Mouse (Mus musculus) neutrophil, adult 59 days (primary cell): ENCODE data around the gene Mib2. TPM values are rescaled to one million over a fixed set of nuclear protein-coding genes. Genes with fewer than 3 reads are reported as not detected.

Experiments
- total RNA-seq, 2 experiments: library from RNA; stranded (reverse); gene quantifications; 1 replicate in 1 of 2; 2 replicates in 1 of 2; pipeline ENCODE4 v1.2.4; 2023

The Mib2 gene
- 10 to 100 TPM; 37.6 to 40.6 TPM for total RNA-seq

GRCm38 (mm10) chr4:155668689-155669597 lies at the start of gene Mib2:
TSS of gene Mib2 (minus strand) at chr4:155669198.

GRCm38 (mm10) chr4:155704721-155705591 lies 36.0 kb upstream of the Mib2 start, which contains the start of gene Ssu72:
TSS of gene Ssu72 (plus strand) at chr4:155704800.

GRCm38 (mm10) chr4:155694111-155694481 lies 25.1 kb upstream of the Mib2 start, which contains the start of gene Fndc10:
TSS of gene Fndc10 (plus strand) at chr4:155694342.

GRCm38 (mm10) chr4:155653086-155653450 lies 15.9 kb downstream of the Mib2 start, which contains the start of gene Mmp23:
TSS of gene Mmp23 (minus strand) at chr4:155653384.

GRCm38 (mm10) chr4:155645308-155645707 lies 23.7 kb downstream of the Mib2 start, which contains the start of gene Gm10563:
TSS of gene Gm10563 (minus strand) at chr4:155645408.

GRCm38 (mm10) chr4:155624338-155625291 lies 44.4 kb downstream of the Mib2 start, which contains the start of gene Cdk11b:
TSS of gene Cdk11b (plus strand) at chr4:155624854.

Other genes starting within 250 kb of the Mib2 start
- not detected for gene Tmem52, start 200.1 kb downstream of the Mib2 start, total RNA-seq
- 100 to 1,000 TPM; 247 to 260 TPM for gene Gnb1, start 177.8 kb downstream of the Mib2 start, total RNA-seq
- gene Nadk, start 106.8 kb downstream of the Mib2 start, total RNA-seq, result 100 to 1,000 TPM; 370 to 381 TPM
- gene Slc35e2, start 67.8 kb downstream of the Mib2 start, total RNA-seq, result 10 to 100 TPM; 15.3 to 15.9 TPM
- gene Cdk11b, start 44.3 kb downstream of the Mib2 start, total RNA-seq, result 100 to 1,000 TPM; 142 to 143 TPM
- gene Gm10563, start 23.8 kb downstream of the Mib2 start, total RNA-seq, result not detected
- gene Mmp23, start 15.8 kb downstream of the Mib2 start, total RNA-seq, result 1 to 10 TPM in 1 of 2 experiments, under 1 TPM in 1; 0.64 to 1.2 TPM
- under 1 TPM; 0.90 to 1.00 TPM for gene Fndc10, start 25.1 kb upstream of the Mib2 start, total RNA-seq
- gene Ssu72, start 35.6 kb upstream of the Mib2 start, total RNA-seq, result 10 to 100 TPM; 95.1 to 95.2 TPM
- under 1 TPM; 0.44 to 0.51 TPM for gene Tmem240, start 65.6 kb upstream of the Mib2 start, total RNA-seq
- gene Atad3a, start 91.9 kb upstream of the Mib2 start, total RNA-seq, result 10 to 100 TPM; 10.7 to 13.0 TPM
- gene Vwa1, start 105.5 kb upstream of the Mib2 start, total RNA-seq, result not detected
- not detected for gene Tmem88b, start 116.7 kb upstream of the Mib2 start, total RNA-seq
- gene Ankrd65, start 121.2 kb upstream of the Mib2 start, total RNA-seq, result under 1 TPM in 1 of 2 experiments, not detected in 1; 0.40 TPM
- 10 to 100 TPM; 49.7 to 50.7 TPM for gene Mrpl20, start 133.7 kb upstream of the Mib2 start, total RNA-seq
- gene Ccnl2, start 143.3 kb upstream of the Mib2 start, total RNA-seq, result 100 to 1,000 TPM; 131 to 142 TPM
- 100 to 1,000 TPM in 1 of 2 experiments, 10 to 100 TPM in 1; 81.0 to 100 TPM for gene Aurkaip1, start 162.1 kb upstream of the Mib2 start, total RNA-seq
- under 1 TPM in 1 of 2 experiments, not detected in 1; 0.78 TPM for gene Mxra8, start 170.5 kb upstream of the Mib2 start, total RNA-seq
- 10 to 100 TPM; 49.5 to 53.3 TPM for gene Dvl1, start 178.2 kb upstream of the Mib2 start, total RNA-seq
- gene Tas1r3, start 194.2 kb upstream of the Mib2 start, total RNA-seq, result 1 to 10 TPM; 2.6 to 2.8 TPM
- gene Cptp, start 200.2 kb upstream of the Mib2 start, total RNA-seq, result 10 to 100 TPM; 22.2 TPM
- gene Ints11, start 200.3 kb upstream of the Mib2 start, total RNA-seq, result 10 to 100 TPM; 40.0 to 40.7 TPM
- gene Pusl1, start 222.6 kb upstream of the Mib2 start, total RNA-seq, result 10 to 100 TPM; 12.2 TPM
- 10 to 100 TPM; 57.0 to 63.5 TPM for gene Acap3, start 222.6 kb upstream of the Mib2 start, total RNA-seq